Mouse (Mus musculus) cerebellum, adult 8-10 months (tissue): ENCODE data around the gene Atp1a2.

ENCODE experiments used
- DNase-seq: peaks from one replicate; pipeline ENCODE4 v3.0.0; 2022

Gene Atp1a2

GRCm38 (mm10) chr1:172323801-172324359 lies 26.0 kb upstream of the Atp1a2 start:
- no peak for DNase-seq

- no peak for DNase-seq
Observed at GRCm38 (mm10) chr1:172323298-172323697, 25.4 kb upstream of the Atp1a2 start.

- DNase-seq = no peak
Observed at GRCm38 (mm10) chr1:172322725-172323124, 24.9 kb upstream of the Atp1a2 start.

- DNase-seq = no peak
Observed at GRCm38 (mm10) chr1:172319921-172320411, 22.1 kb upstream of the Atp1a2 start.

- DNase-seq = no peak
Observed at GRCm38 (mm10) chr1:172319346-172319745, 21.5 kb upstream of the Atp1a2 start.

GRCm38 (mm10) chr1:172318424-172319035 lies 20.7 kb upstream of the Atp1a2 start:
- no peak for DNase-seq

GRCm38 (mm10) chr1:172317946-172318345 lies 20.1 kb upstream of the Atp1a2 start:
- peak; percentile 69 for DNase-seq

- no peak for DNase-seq
Observed at GRCm38 (mm10) chr1:172317431-172317830, 19.6 kb upstream of the Atp1a2 start.

- DNase-seq = no peak
Observed at GRCm38 (mm10) chr1:172314911-172315310, 17.0 kb upstream of the Atp1a2 start.

- peak; percentile 34 for DNase-seq
Observed at GRCm38 (mm10) chr1:172313613-172314411, 15.9 kb upstream of the Atp1a2 start.

GRCm38 (mm10) chr1:172312768-172313561 lies 15.1 kb upstream of the Atp1a2 start:
- peak; percentile 68 for DNase-seq

GRCm38 (mm10) chr1:172311921-172312767 lies 14.3 kb upstream of the Atp1a2 start:
- DNase-seq = peak; percentile 85

- peak; percentile 73 for DNase-seq
Observed at GRCm38 (mm10) chr1:172311248-172311906, 13.5 kb upstream of the Atp1a2 start.

- peak; percentile 95 for DNase-seq
Observed at GRCm38 (mm10) chr1:172309699-172310398, 12.0 kb upstream of the Atp1a2 start.

GRCm38 (mm10) chr1:172308409-172308808 lies 10.5 kb upstream of the Atp1a2 start:
- DNase-seq = no peak

- DNase-seq = no peak
Observed at GRCm38 (mm10) chr1:172307936-172308335, 10.1 kb upstream of the Atp1a2 start.

GRCm38 (mm10) chr1:172306885-172307284 lies 9.0 kb upstream of the Atp1a2 start:
- peak; percentile 23 for DNase-seq

GRCm38 (mm10) chr1:172306196-172306595 lies 8.3 kb upstream of the Atp1a2 start:
- DNase-seq = no peak

GRCm38 (mm10) chr1:172305635-172306034 lies 7.8 kb upstream of the Atp1a2 start:
- DNase-seq = no peak

- DNase-seq = no peak
Observed at GRCm38 (mm10) chr1:172305153-172305552, 7.3 kb upstream of the Atp1a2 start.

- DNase-seq = no peak
Observed at GRCm38 (mm10) chr1:172304443-172304842, 6.6 kb upstream of the Atp1a2 start.
